ENCODE assay signal across 12 mouse cellular contexts in genomic region chr14:27754340-27754739, GRCm38 (mm10).
"Had no signal": no experiment of that assay in that cellular context is flagged by ENCODE, and none has a peak within 500 bp of the region (broad histone marks: within the 10 kb centered on the region; RNA-seq: fewer than 3 reads in every experiment).

No protein-coding gene starts in this region.

- H3K4me3 ChIP-seq: limb, embryonic 12.5 days; liver, embryonic 13.5 days; lung, embryonic 15.5 days; midbrain, embryonic 12.5 days had no signal

- H3K36me3 ChIP-seq: limb, embryonic 12.5 days; liver, embryonic 13.5 days; lung, embryonic 15.5 days; midbrain, embryonic 12.5 days had no signal

- H3K9ac ChIP-seq: limb, embryonic 12.5 days; liver, embryonic 13.5 days; liver, postnatal 0 days; lung, embryonic 15.5 days; midbrain, embryonic 12.5 days had no signal

- DNase-seq: kidney, postnatal 25 days; liver; liver, embryonic 13.5 days; liver, postnatal 0 days; lung, postnatal 14 days; right cerebral cortex, adult 18-20 months; right cerebral cortex, postnatal 25 days; thymus, postnatal 4 days had no signal

- H3K4me2 ChIP-seq: limb, embryonic 12.5 days; liver, embryonic 13.5 days; lung, embryonic 15.5 days; midbrain, embryonic 12.5 days had no signal

- H3K9me3 ChIP-seq: limb, embryonic 12.5 days; liver, embryonic 13.5 days; lung, embryonic 15.5 days; midbrain, embryonic 12.5 days had no signal

- ATAC-seq: liver, postnatal 0 days; midbrain, embryonic 16.5 days had no signal

- H3K27ac ChIP-seq: limb, embryonic 12.5 days; liver, embryonic 13.5 days; lung, embryonic 15.5 days; midbrain, embryonic 12.5 days had no signal

- H3K27me3 ChIP-seq: limb, embryonic 12.5 days; liver, embryonic 13.5 days; lung, embryonic 15.5 days; midbrain, embryonic 12.5 days had no signal

- H3K4me1 ChIP-seq: limb, embryonic 12.5 days; liver, embryonic 13.5 days; lung, embryonic 15.5 days; midbrain, embryonic 12.5 days had no signal
